Mouse (Mus musculus) heart, postnatal 0 days (tissue): ENCODE results near the gene Kcnq4. TPM values are rescaled to one million over a fixed set of nuclear protein-coding genes. Genes with fewer than 3 reads are reported as not detected.

Experiments used
- ATAC-seq: fragments of 200-750 bp; cut with Nextera tagmentation; 2 replicates; pipeline ENCODE4 v1.8.0; 2017; ENCODE audit warnings: low read depth, moderate number of reproducible peaks, moderate library complexity; ENCODE audit not compliant: insufficient read depth
- DNase-seq: peaks from one replicate; pipeline ENCODE4 v3.0.0-alpha.2; 2016; ENCODE audit warnings: low spot score
- H3K27ac ChIP-seq: fragments of 300-500 bp; sonication (generic); 2 replicates; pipeline ENCODE4 v1.5.1; 2014; ENCODE audit warnings: low read depth, mild to moderate bottlenecking
- H3K27me3 ChIP-seq: fragments of 300-500 bp; sonication (generic); 2 replicates; pipeline ENCODE4 v1.6.1; 2014; ENCODE audit warnings: low read length, mixed read lengths; ENCODE audit not compliant: control insufficient read depth, insufficient read depth
- H3K36me3 ChIP-seq: fragments of 300-500 bp; sonication (generic); replicated peaks from 2 replicates; pipeline ENCODE4 v1.6.1; 2014; ENCODE audit warnings: low read length, mixed read lengths; ENCODE audit not compliant: control insufficient read depth, insufficient read depth
- H3K4me1 ChIP-seq: fragments of 300-500 bp; sonication (generic); 2 replicates; pipeline ENCODE4 v1.6.1; 2014; ENCODE audit warnings: antibody characterized with exemption; ENCODE audit not compliant: control insufficient read depth, insufficient read depth
- H3K4me2 ChIP-seq: fragments of 300-500 bp; sonication (generic); 2 replicates; pipeline ENCODE4 v1.6.1; 2014; ENCODE audit warnings: low read depth, mild to moderate bottlenecking, low read length, moderate library complexity
- H3K4me3 ChIP-seq: fragments of 300-500 bp; sonication (generic); 2 replicates; pipeline ENCODE4 v1.5.1; 2014; ENCODE audit warnings: low read depth, low read length
- H3K9ac ChIP-seq: fragments of 300-500 bp; sonication (generic); replicated peaks from 2 replicates; pipeline ENCODE4 v1.6.1; 2014; ENCODE audit warnings: low read depth, low read length, mixed read lengths
- H3K9me3 ChIP-seq: fragments of 300-500 bp; sonication (generic); replicated peaks from 2 replicates; pipeline ENCODE4 v1.6.1; 2016; ENCODE audit warnings: low read length; ENCODE audit not compliant: control insufficient read depth
- CTCF ChIP-seq: IDR thresholded peaks from 2 replicates; pipeline ENCODE4 v1.5.1; 2016; ENCODE audit warnings: antibody characterized with exemption, control low read depth, low read depth
- EP300 ChIP-seq: IDR thresholded peaks from 2 replicates; pipeline ENCODE4 v1.6.1; 2016; ENCODE audit warnings: antibody characterized with exemption, low read depth
- WGBS: fragments of 180-500 bp; shearing (Covaris S2); extraction: QIAGEN DNeasy Blood & Tissue Kit; methylation state at CpG from one replicate; pipeline ENCODE4 v1.1.7; 2014; 5-methylcytosine and 5-hydroxymethylcytosine counted together
- polyA plus RNA-seq: library from polyadenylated mRNA; unstranded; fragments of >200 nt; fragmentation: Nextera tagmentation; extraction: Ambion mirVana; gene quantifications from 2 replicates; pipeline ENCODE4 v1.2.1, GENCODE M21; 2015
- total RNA-seq: library from RNA; depleted of rRNA; stranded (reverse); fragments of >200 nt; gene quantifications from 2 replicates; pipeline ENCODE4 v1.2.3, GENCODE M21; 2014; ENCODE audit warnings: low replicate concordance

Kcnq4 gene
- total and polyA plus RNA-seq, 2 experiments from 2014 or later, result 0.57 to 2.9 TPM

GRCm38 (mm10) chr4:120668551-120668950 is 79.9 kb downstream of the Kcnq4 start:
- Histone ChIP-seq H3K4me2 (peak overlapping the region; percentile 100), H3K9ac (peak overlapping the region; percentile 27), H3K4me3 (peak overlapping the region; percentile 84; the same call in 1 of the 2 replicates), H3K27me3 (no peaks in the 10 kb centered on the region), H3K36me3 (no peaks in the 10 kb centered on the region), H3K9me3 (no peaks in the 10 kb centered on the region; the same call in 1 of the 2 replicates), H3K27ac (peak overlapping the region; percentile 93), H3K4me1 (peaks cover 13% of the 10 kb centered on the region; the same call in 1 of the 2 replicates)
- WGBS, result 70% methylated on average over 4 of the region's 4 CpGs
- ATAC-seq, result 0 out of 2 replicates have a peak, but pooled peaks have one; percentile 9
- DNase-seq, result peak; percentile 72
- peak; percentile 36 for TF ChIP-seq CTCF
- no peak for TF ChIP-seq EP300

GRCm38 (mm10) chr4:120667555-120667954 is 80.9 kb downstream of the Kcnq4 start:
- TF ChIP-seq CTCF, result no peak
- TF ChIP-seq EP300, result no peak
- Histone ChIP-seq H3K9me3 (no peaks in the 10 kb centered on the region; the same call in 1 of the 2 replicates), H3K4me1 (peaks cover 13% of the 10 kb centered on the region; the same call in 1 of the 2 replicates), H3K4me2 (peak overlapping the region; percentile 100), H3K27me3 (no peaks in the 10 kb centered on the region), H3K9ac (peak overlapping the region; percentile 92), H3K27ac (peak overlapping the region; percentile 93), H3K4me3 (peak overlapping the region; percentile 84), H3K36me3 (no peaks in the 10 kb centered on the region)
- ATAC-seq (no peak), DNase-seq (peak; percentile 11)
- WGBS, result 13% methylated on average over 10 of the region's 10 CpGs

- WGBS, result under 1% methylated on average over 40 of the region's 50 CpGs
- H3K9ac ChIP-seq, result peak overlapping the region; percentile 92
- peak overlapping the region; percentile 84 for H3K4me3 ChIP-seq
- H3K27ac ChIP-seq, result peak overlapping the region; percentile 93
- H3K36me3 ChIP-seq, result no peaks in the 10 kb centered on the region
- no peaks in the 10 kb centered on the region for H3K27me3 ChIP-seq
- no peak for TF ChIP-seq CTCF
- TF ChIP-seq EP300, result no peak
- ATAC-seq, result peak; percentile 57
- H3K4me2 ChIP-seq, result peak overlapping the region; percentile 100
- no peak for DNase-seq
- no peaks in the 10 kb centered on the region; the same call in 1 of the 2 replicates for H3K9me3 ChIP-seq
- H3K4me1 ChIP-seq, result peaks cover 13% of the 10 kb centered on the region; the same call in 1 of the 2 replicates
Measured at GRCm38 (mm10) chr4:120667045-120667501, 81.3 kb downstream of the Kcnq4 start.

- TF ChIP-seq CTCF, result no peak
- no peak for TF ChIP-seq EP300
- Histone ChIP-seq H3K4me1 (peaks cover 13% of the 10 kb centered on the region; the same call in 1 of the 2 replicates), H3K9me3 (no peaks in the 10 kb centered on the region; the same call in 1 of the 2 replicates), H3K27ac (peak within 1 kb of the TSS; percentile 93), H3K9ac (peak within 1 kb of the TSS; percentile 92), H3K4me3 (peak within 1 kb of the TSS; percentile 84), H3K27me3 (no peaks in the 10 kb centered on the region), H3K4me2 (peak within 1 kb of the TSS; percentile 100), H3K36me3 (no peaks in the 10 kb centered on the region)
- 1% methylated on average over 49 of the region's 50 CpGs for WGBS
- peak; percentile 96 for DNase-seq
- ATAC-seq, result peak; percentile 90
Measured at GRCm38 (mm10) chr4:120666358-120667024, 81.9 kb downstream of the Kcnq4 start, which contains the start of gene Cited4. Gene Cited4 (plus strand): TSS chr4:120666572.

- no peaks in the 10 kb centered on the region; the same call in 1 of the 2 replicates for H3K9me3 ChIP-seq
- no peak overlapping the region for H3K9ac ChIP-seq
- H3K4me1 ChIP-seq, result peaks cover 13% of the 10 kb centered on the region; the same call in 1 of the 2 replicates
- H3K36me3 ChIP-seq, result no peaks in the 10 kb centered on the region
- H3K27me3 ChIP-seq, result no peaks in the 10 kb centered on the region
- no peak overlapping the region for H3K4me2 ChIP-seq
- no peak overlapping the region for H3K4me3 ChIP-seq
- WGBS, result 78% methylated on average over 7 of the region's 7 CpGs
- DNase-seq (no peak), ATAC-seq (no peak)
- peak overlapping the region; percentile 49; the same call in 1 of the 2 replicates for H3K27ac ChIP-seq
- TF ChIP-seq CTCF, result no peak
- no peak for TF ChIP-seq EP300
Measured at GRCm38 (mm10) chr4:120665782-120666181, 82.6 kb downstream of the Kcnq4 start.
